In the genomic region with DNA sequence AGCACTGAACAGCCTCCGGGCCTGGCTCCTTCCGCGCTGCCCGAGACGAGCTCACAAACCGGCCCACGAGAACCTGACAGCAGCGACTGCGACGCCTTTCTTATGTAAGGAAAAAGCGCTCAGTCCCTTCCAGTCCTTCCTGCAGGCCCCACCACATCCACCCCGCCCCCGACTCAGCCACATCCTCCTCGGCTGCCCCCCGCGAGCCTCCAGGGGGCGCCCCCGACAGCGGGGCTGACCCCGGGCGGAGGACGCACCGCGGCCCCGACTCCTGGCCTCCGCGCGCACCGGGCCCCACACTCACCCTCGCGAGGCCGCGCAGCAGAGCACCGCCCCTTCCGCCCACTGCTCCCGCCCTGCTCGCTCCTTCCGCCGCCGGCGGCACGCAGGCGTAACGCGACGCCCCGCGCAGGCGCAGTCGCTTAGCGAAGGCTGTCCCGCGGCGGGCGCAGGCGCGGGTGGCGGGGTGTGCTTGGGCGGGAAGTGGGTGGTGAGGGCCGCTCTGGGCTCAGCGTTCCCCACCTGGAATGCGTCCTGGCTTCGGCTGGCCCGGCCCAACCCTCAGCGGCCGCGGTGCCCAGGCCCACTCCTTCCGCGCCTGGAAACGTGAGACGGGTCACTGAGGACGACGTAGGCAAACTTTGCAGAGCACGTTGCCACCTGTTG, we compare ENCODE assay signal across 8 mouse cellular contexts. TPM values are rescaled to one million over a fixed set of nuclear protein-coding genes. Genes with fewer than 3 reads are reported as not detected.
A peak's percentile ranks its signal among the peaks of the same experiment; 100 is the strongest.
DNase-seq lines count a peak whose midpoint lies in the region; ATAC-seq and TF ChIP-seq lines count a peak whose summit lies in the region.

A gene (minus strand): TSS at position 328 of the 666 bp plus-strand sequence.

- H3K27ac ChIP-seq in embryonic facial prominence, embryonic 13.5 days = peak within 1 kb of the TSS; percentile 99
- H3K27ac ChIP-seq in limb, embryonic 14.5 days (replicated peaks; ENCODE audit: low read depth, low read length) = peak within 1 kb of the TSS; percentile 97
- peak within 1 kb of the TSS; percentile 94 for H3K27ac ChIP-seq in midbrain, postnatal 0 days (ENCODE audit: low read depth, low read length)

- WGBS in embryonic facial prominence, embryonic 13.5 days = under 1% methylated on average over 74 of the region's 74 CpGs
- 1% methylated on average over 38 of the region's 74 CpGs for WGBS in limb, embryonic 14.5 days
- WGBS in midbrain, postnatal 0 days = 2% methylated on average over 43 of the region's 74 CpGs

- peak within 1 kb of the TSS; percentile 87 for H3K9ac ChIP-seq in embryonic facial prominence, embryonic 13.5 days
- H3K9ac ChIP-seq in limb, embryonic 14.5 days (ENCODE audit: low read depth, low read length, severe bottlenecking) = peak within 1 kb of the TSS; percentile 81
- peak within 1 kb of the TSS; percentile 78 for H3K9ac ChIP-seq in midbrain, postnatal 0 days (replicated peaks; ENCODE audit: low read length, poor library complexity, severe bottlenecking)

- peak; percentile 90 for TF ChIP-seq POLR2A in limb, embryonic 14.5 days (IDR thresholded peaks at IDR 0.05; ENCODE audit: borderline replicate concordance, extremely low read depth, insufficient read depth, insufficient read length)

- H3K4me2 ChIP-seq in embryonic facial prominence, embryonic 13.5 days = peak within 1 kb of the TSS; percentile 80
- H3K4me2 ChIP-seq in limb, embryonic 14.5 days (replicated peaks; ENCODE audit: low read depth, low read length, severe bottlenecking) = peak within 1 kb of the TSS; percentile 88
- peak within 1 kb of the TSS; percentile 79 for H3K4me2 ChIP-seq in midbrain, postnatal 0 days (ENCODE audit: low read depth, low read length, poor library complexity, severe bottlenecking)

- peaks cover 16% of the 10 kb centered on the region for H3K4me1 ChIP-seq in embryonic facial prominence, embryonic 13.5 days
- peaks cover 21% of the 10 kb centered on the region for H3K4me1 ChIP-seq in limb, embryonic 14.5 days (ENCODE audit: control insufficient read depth, insufficient read depth, low read length)
- H3K4me1 ChIP-seq in midbrain, postnatal 0 days (ENCODE audit: insufficient read depth, low read length) = peaks cover 9% of the 10 kb centered on the region

- peak; percentile 96 for ATAC-seq in embryonic facial prominence, embryonic 13.5 days (ENCODE audit: insufficient number of reproducible peaks, insufficient read depth, low FRiP score, low TSS enrichment, low read depth)
- ATAC-seq in limb, embryonic 14.5 days (ENCODE audit: low FRiP score, low read depth) = peak; percentile 95
- ATAC-seq in midbrain, postnatal 0 days (ENCODE audit: low FRiP score) = peak; percentile 98

- no peaks in the 10 kb centered on the region for H3K27me3 ChIP-seq in embryonic facial prominence, embryonic 13.5 days
- H3K27me3 ChIP-seq in limb, embryonic 14.5 days (ENCODE audit: control insufficient read depth, insufficient read depth, low read length) = no peaks in the 10 kb centered on the region
- no peaks in the 10 kb centered on the region for H3K27me3 ChIP-seq in midbrain, postnatal 0 days (ENCODE audit: insufficient read depth, low read length)

- peak; percentile 67 for TF ChIP-seq CTCF in midbrain, postnatal 0 days (IDR thresholded peaks at IDR 0.05)

- H3K9me3 ChIP-seq in embryonic facial prominence, embryonic 13.5 days = no peaks in the 10 kb centered on the region
- H3K9me3 ChIP-seq in limb, embryonic 14.5 days (ENCODE audit: control insufficient read depth, low read length) = no peaks in the 10 kb centered on the region
- no peaks in the 10 kb centered on the region for H3K9me3 ChIP-seq in midbrain, postnatal 0 days (ENCODE audit: low read length)

- no peaks in the 10 kb centered on the region for H3K36me3 ChIP-seq in embryonic facial prominence, embryonic 13.5 days
- no peaks in the 10 kb centered on the region for H3K36me3 ChIP-seq in limb, embryonic 14.5 days (ENCODE audit: control insufficient read depth, insufficient read depth, low read length)
- H3K36me3 ChIP-seq in midbrain, postnatal 0 days (ENCODE audit: insufficient read depth, low read length) = no peaks in the 10 kb centered on the region

- H3K4me3 ChIP-seq in embryonic facial prominence, embryonic 13.5 days = peak within 1 kb of the TSS; percentile 63
- peak within 1 kb of the TSS; percentile 57 for H3K4me3 ChIP-seq in limb, embryonic 14.5 days (replicated peaks; ENCODE audit: low read length)
- peak within 1 kb of the TSS; percentile 68 for H3K4me3 ChIP-seq in midbrain, postnatal 0 days (ENCODE audit: low read depth, low read length)

- DNase-seq in 3134 (ENCODE audit: extremely low read depth, insufficient read length, low spot score) = peak; percentile 98
- peak; percentile 99 for DNase-seq in adrenal gland, postnatal 36 days
- DNase-seq in heart, adult 8-10 months (ENCODE audit: low spot score) = peak; percentile 96
- peak; percentile 98 for DNase-seq in kidney, adult 9 months
- peak; percentile 97 for DNase-seq in limb, embryonic 14.5 days (ENCODE audit: low spot score)
- DNase-seq in midbrain, postnatal 0 days (ENCODE audit: low spot score) = peak; percentile 98
- peak; percentile 92 to 96 for DNase-seq in spleen, postnatal 14 days (ENCODE audit: low spot score in 2 of 2)

RNA-seq across cellular contexts. Expression of the gene that starts here (rescaled TPM):
- total RNA-seq in adrenal gland, postnatal 36 days (2021) = 10 to 100 TPM; 31.2 to 32.9 TPM
- polyA plus RNA-seq in embryonic facial prominence, embryonic 13.5 days (2015; fragmentation: Nextera tagmentation; extraction: Ambion mirVana) = 16.2 and 19.2 TPM in 2 replicates
- 10 to 100 TPM; 41.6 to 49.0 (median 46.5) TPM for total RNA-seq in heart, adult 8-10 months (2022)
- 11.7 and 16.9 TPM in 2 replicates for polyA plus RNA-seq in limb, embryonic 14.5 days (2012; rRNA removed)
- 15.7 and 16.8 TPM in 2 replicates for polyA plus RNA-seq in limb, embryonic 14.5 days (2014; fragmentation: Nextera tagmentation; extraction: Ambion mirVana)
- 9.4 and 14.2 TPM in 2 replicates for total RNA-seq in midbrain, postnatal 0 days (2014; rRNA removed)
- polyA plus RNA-seq in midbrain, postnatal 0 days (2015; fragmentation: Nextera tagmentation; extraction: Ambion mirVana) = 11.3 and 11.8 TPM in 2 replicates

Comparison
In these comparisons a context has a peak if more than half of its experiments do, and no peak if none do; other contexts are left out.
1. Peak in every context shown above with its lines: DNase-seq, ATAC-seq, H3K4me3 ChIP-seq and H3K27ac ChIP-seq.